ENCODE assay signal across 21 mouse cellular contexts in genomic region chr17:62672068-62672467, GRCm38 (mm10).
"Had no signal": no experiment of that assay in that cellular context is flagged by ENCODE, and none has a peak within 500 bp of the region (broad histone marks: within the 10 kb centered on the region; RNA-seq: fewer than 3 reads in every experiment).

No protein-coding gene starts in this region.

- DNase-seq: gastrocnemius, postnatal 10 days; heart, adult 2 months; heart, postnatal 14 days; heart, postnatal 36 days; kidney, adult 18-20 months; kidney, adult 8-10 months; kidney, postnatal 10 days; kidney, postnatal 25 days; kidney, postnatal 4 days; liver; liver, embryonic 13.5 days had no signal

- H3K27ac ChIP-seq: heart, adult 2 months; heart, embryonic 13.5 days; heart, embryonic 15.5 days; hindbrain, embryonic 10.5 days; hindbrain, embryonic 12.5 days; hindbrain, embryonic 14.5 days; intestine, embryonic 15.5 days; layer of hippocampus, adult 2 months; left cerebral cortex, adult 2 months; limb, embryonic 10.5 days; limb, embryonic 12.5 days; liver, embryonic 13.5 days had no signal

- H3K4me1 ChIP-seq: liver, embryonic 13.5 days had no signal

- H3K4me3 ChIP-seq: heart, adult 2 months; heart, embryonic 13.5 days; heart, embryonic 15.5 days; hindbrain, embryonic 10.5 days; hindbrain, embryonic 12.5 days; intestine, embryonic 15.5 days; layer of hippocampus, adult 2 months; left cerebral cortex, adult 2 months; limb, embryonic 10.5 days; limb, embryonic 12.5 days; liver, embryonic 13.5 days had no signal
